Comparison of ENCODE assay signal across 12 mouse cellular contexts in genomic region chr8:3439510-3439909, GRCm38 (mm10). TPM values are rescaled to one million over a fixed set of nuclear protein-coding genes. Genes with fewer than 3 reads are reported as not detected.
DNase-seq lines count a peak whose midpoint lies in the region; ATAC-seq and TF ChIP-seq lines count a peak whose summit lies in the region.
"Had no signal": no experiment of that assay in that cellular context is flagged by ENCODE, and none has a peak within 500 bp of the region (broad histone marks: within the 10 kb centered on the region; RNA-seq: fewer than 3 reads in every experiment).

No protein-coding gene starts in this region.

- no peaks in the 10 kb centered on the region for H3K9me3 ChIP-seq in hindbrain, embryonic 10.5 days
- no peaks in the 10 kb centered on the region for H3K9me3 ChIP-seq in hindbrain, embryonic 16.5 days (ENCODE audit: control insufficient read depth, low read length)
- H3K9me3 ChIP-seq: midbrain, embryonic 13.5 days had no signal

- TF ChIP-seq POLR2A in spleen, adult 2 months (IDR thresholded peaks at IDR 0.05; ENCODE audit: low read depth, low read length) = no peak

- H3K27me3 ChIP-seq in hindbrain, embryonic 10.5 days (ENCODE audit: insufficient read depth, poor library complexity, severe bottlenecking) = no peaks in the 10 kb centered on the region
- H3K27me3 ChIP-seq in hindbrain, embryonic 16.5 days (replicated peaks; ENCODE audit: control insufficient read depth, insufficient read depth, low read length) = no peaks in the 10 kb centered on the region
- no peaks in the 10 kb centered on the region for H3K27me3 ChIP-seq in spleen, adult 2 months (ENCODE audit: control insufficient read depth, insufficient read depth, low read length)
- no peaks in the 10 kb centered on the region for H3K27me3 ChIP-seq in splenic B cell, adult 2 months (ENCODE audit: control insufficient read depth, insufficient read depth, low read length, poor library complexity, severe bottlenecking)
- H3K27me3 ChIP-seq: midbrain, embryonic 13.5 days had no signal

- ATAC-seq in hindbrain, embryonic 16.5 days = no peak
- ATAC-seq: midbrain, embryonic 13.5 days had no signal

- peak; percentile 33; the same call in 1 of the 2 replicates for TF ChIP-seq CTCF in spleen, adult 2 months (IDR thresholded peaks at IDR 0.05; ENCODE audit: extremely low read depth, insufficient read depth, insufficient read length, insufficient replicate concordance)

- no peak overlapping the region for H3K4me2 ChIP-seq in hindbrain, embryonic 16.5 days (ENCODE audit: low read length)
- H3K4me2 ChIP-seq: midbrain, embryonic 13.5 days had no signal

- no peaks in the 10 kb centered on the region for H3K4me1 ChIP-seq in hindbrain, embryonic 10.5 days (replicated peaks)
- H3K4me1 ChIP-seq in hindbrain, embryonic 16.5 days (ENCODE audit: control insufficient read depth, insufficient read depth, low read depth, low read length) = no peaks in the 10 kb centered on the region
- no peaks in the 10 kb centered on the region for H3K4me1 ChIP-seq in spleen, adult 2 months (ENCODE audit: control insufficient read depth, insufficient read depth, insufficient read length)
- H3K4me1 ChIP-seq: midbrain, embryonic 13.5 days had no signal

- WGBS in hindbrain, embryonic 10.5 days = 76% methylated on average over 12 of the region's 12 CpGs
- WGBS in hindbrain, embryonic 16.5 days = 80% methylated on average over 12 of the region's 12 CpGs
- 91% methylated on average over 12 of the region's 12 CpGs for WGBS in spleen, adult 2 months

- peaks cover 93% of the 10 kb centered on the region for H3K36me3 ChIP-seq in hindbrain, embryonic 10.5 days
- peaks cover 43% of the 10 kb centered on the region for H3K36me3 ChIP-seq in hindbrain, embryonic 16.5 days (ENCODE audit: control insufficient read depth, insufficient read depth, low read length)
- H3K36me3 ChIP-seq in spleen, adult 2 months (ENCODE audit: control insufficient read depth, insufficient read depth, low read length) = peaks cover 73% of the 10 kb centered on the region
- H3K36me3 ChIP-seq in splenic B cell, adult 2 months (ENCODE audit: control insufficient read depth, insufficient read depth, low read length, poor library complexity, severe bottlenecking) = peaks cover 57% of the 10 kb centered on the region

- H3K4me3 ChIP-seq in hindbrain, embryonic 10.5 days = no peak overlapping the region
- H3K4me3 ChIP-seq in hindbrain, embryonic 16.5 days (ENCODE audit: low read length) = no peak overlapping the region
- H3K4me3 ChIP-seq in spleen, adult 2 months (ENCODE audit: extremely low read depth, insufficient read depth, insufficient read length) = no peak overlapping the region
- H3K4me3 ChIP-seq: midbrain, embryonic 13.5 days had no signal

- DNase-seq in hindbrain, embryonic 10.5 days (ENCODE audit: low spot score) = peak; percentile 15
- no peak for DNase-seq in spleen, adult 2 months (ENCODE audit: low read depth in 1 of 2, low spot score in 2 of 2)
- DNase-seq in spleen, postnatal 4 days (ENCODE audit: low spot score in 2 of 2) = no peak
- DNase-seq in WW6 (ENCODE audit: low read depth, low spot score) = peak; percentile 47
- peak; percentile 37 for DNase-seq in splenic B cell, adult 2 months (ENCODE audit: low read depth, low spot score)
- DNase-seq in layer of hippocampus, adult 8-10 months (ENCODE audit: low spot score in 2 of 2) = no peak
- DNase-seq in right cerebral cortex, adult 2 months (ENCODE audit: low spot score in 2 of 2) = no peak
- DNase-seq: cerebellum, postnatal 36 days; right cerebral cortex, postnatal 25 days had no signal

- H3K27ac ChIP-seq in hindbrain, embryonic 10.5 days = no peak overlapping the region
- H3K27ac ChIP-seq in hindbrain, embryonic 16.5 days (ENCODE audit: low read depth, low read length) = no peak overlapping the region
- H3K27ac ChIP-seq in spleen, adult 2 months (ENCODE audit: insufficient read depth, low read length) = no peak overlapping the region
- H3K27ac ChIP-seq: midbrain, embryonic 13.5 days had no signal

- no peak overlapping the region for H3K9ac ChIP-seq in hindbrain, embryonic 16.5 days (ENCODE audit: low read depth, low read length)
- H3K9ac ChIP-seq: midbrain, embryonic 13.5 days had no signal

RNA-seq across cellular contexts. Expression of gene Pex11g, which starts 28.0 kb away (rescaled TPM):
- polyA plus RNA-seq in hindbrain, embryonic 10.5 days (2016; fragmentation: Nextera tagmentation; extraction: Ambion mirVana) = 4.4 TPM in 2 replicates
- polyA plus RNA-seq in hindbrain, embryonic 16.5 days (2015; fragmentation: Nextera tagmentation; extraction: Ambion mirVana) = 4.2 and 4.3 TPM in 2 replicates
- 2.6 and 2.7 TPM in 2 replicates for polyA plus RNA-seq in spleen, adult 2 months (2012; rRNA removed)
- 1 to 10 TPM in 2 of 4 experiments, under 1 TPM in 2; 0.70 to 2.1 (median 1.1) TPM for total RNA-seq in layer of hippocampus, adult 8-10 months (2022)

RNA-seq across cellular contexts. Expression of gene Tex45, which starts 31.2 kb away (rescaled TPM):
- polyA plus RNA-seq in hindbrain, embryonic 10.5 days (2016; fragmentation: Nextera tagmentation; extraction: Ambion mirVana) = not detected in 2 replicates
- 0.39 and 0.60 TPM in 2 replicates for polyA plus RNA-seq in hindbrain, embryonic 16.5 days (2015; fragmentation: Nextera tagmentation; extraction: Ambion mirVana)
- polyA plus RNA-seq in spleen, adult 2 months (2012; rRNA removed) = 0.05 TPM in 1 of 2 replicates, not detected in the other
- under 1 TPM in 2 of 4 experiments, not detected in 2; 0.49 to 0.52 TPM for total RNA-seq in layer of hippocampus, adult 8-10 months (2022)
- total RNA-seq: hematopoietic stem cell, adult 5-6 weeks had no signal

RNA-seq across cellular contexts. Expression of gene Arhgef18, which starts 46.7 kb away (rescaled TPM):
- polyA plus RNA-seq in hindbrain, embryonic 10.5 days (2016; fragmentation: Nextera tagmentation; extraction: Ambion mirVana) = 9.9 and 11.0 TPM in 2 replicates
- polyA plus RNA-seq in hindbrain, embryonic 16.5 days (2015; fragmentation: Nextera tagmentation; extraction: Ambion mirVana) = 11.5 and 11.7 TPM in 2 replicates
- polyA plus RNA-seq in spleen, adult 2 months (2012; rRNA removed) = 104 and 165 TPM in 2 replicates
- total RNA-seq in layer of hippocampus, adult 8-10 months (2022) = 10 to 100 TPM; 38.5 to 56.8 (median 45.3) TPM

RNA-seq across cellular contexts. Expression of gene Zfp358, which starts 53.4 kb away (rescaled TPM):
- 74.1 and 98.1 TPM in 2 replicates for polyA plus RNA-seq in hindbrain, embryonic 10.5 days (2016; fragmentation: Nextera tagmentation; extraction: Ambion mirVana)
- polyA plus RNA-seq in hindbrain, embryonic 16.5 days (2015; fragmentation: Nextera tagmentation; extraction: Ambion mirVana) = 55.3 and 65.3 TPM in 2 replicates
- polyA plus RNA-seq in spleen, adult 2 months (2012; rRNA removed) = 22.9 and 32.5 TPM in 2 replicates
- 10 to 100 TPM; 27.6 to 32.1 (median 28.0) TPM for total RNA-seq in layer of hippocampus, adult 8-10 months (2022)

Comparison
In these comparisons a context has a peak if more than half of its experiments do, and no peak if none do; other contexts are left out.
1. DNase-seq: peak in hindbrain, embryonic 10.5 days (single experiment), WW6 (single experiment) and splenic B cell, adult 2 months (single experiment); none in spleen, adult 2 months (0 of 2), spleen, postnatal 4 days (0 of 2), layer of hippocampus, adult 8-10 months (0 of 2) and right cerebral cortex, adult 2 months (0 of 2).